Mouse (Mus musculus): Measurements from ENCODE around the gene Nup98. TPM values are rescaled to one million over a fixed set of nuclear protein-coding genes. Genes with fewer than 3 reads are reported as not detected.
A peak's percentile ranks its signal among the peaks of the same experiment; 100 is the strongest.

Gene Nup98
- polyA plus RNA-seq, 1 experiment from 2014 or later = 34.8 TPM

GRCm38 (mm10) chr7:102108206-102108605 is 101.8 kb downstream of the Nup98 start:
- no peak overlapping the region for H3K4me2 ChIP-seq (replicated peaks)
- 85% methylated on average over 1 of the region's 1 CpGs for WGBS
- ATAC-seq (ENCODE audit: low FRiP score, low read depth) = no peak

GRCm38 (mm10) chr7:102106700-102107141 is 103.3 kb downstream of the Nup98 start:
- peak overlapping the region; percentile 57 for H3K4me2 ChIP-seq (replicated peaks)
- no peak overlapping the region for H3K27ac ChIP-seq
- 24% methylated on average over 23 of the region's 23 CpGs for WGBS
- no peaks in the 10 kb centered on the region for H3K9me3 ChIP-seq
- H3K36me3 ChIP-seq = no peaks in the 10 kb centered on the region
- H3K9ac ChIP-seq = peak overlapping the region; percentile 40; the same call in 1 of the 2 replicates
- H3K4me3 ChIP-seq = peak overlapping the region; percentile 22
- ATAC-seq (ENCODE audit: low FRiP score, low read depth) = no peak
- H3K4me1 ChIP-seq = peaks cover 11% of the 10 kb centered on the region
- H3K27me3 ChIP-seq (replicated peaks) = no peaks in the 10 kb centered on the region

More at GRCm38 (mm10) chr7:102108206-102108605, 101.8 kb downstream of the Nup98 start:
- H3K9me3 ChIP-seq = no peaks in the 10 kb centered on the region
- no peak overlapping the region for H3K4me3 ChIP-seq
- H3K9ac ChIP-seq = no peak overlapping the region
- peaks cover 6% of the 10 kb centered on the region for H3K4me1 ChIP-seq
- H3K27me3 ChIP-seq (replicated peaks) = no peaks in the 10 kb centered on the region
- H3K36me3 ChIP-seq = no peaks in the 10 kb centered on the region
- H3K27ac ChIP-seq = no peak overlapping the region

GRCm38 (mm10) chr7:102104126-102104525 is 105.8 kb downstream of the Nup98 start:
- no peaks in the 10 kb centered on the region for H3K36me3 ChIP-seq
- H3K4me1 ChIP-seq = peaks cover 25% of the 10 kb centered on the region
- no peak for ATAC-seq (ENCODE audit: low FRiP score, low read depth)
- no peaks in the 10 kb centered on the region for H3K27me3 ChIP-seq (replicated peaks)
- no peak overlapping the region for H3K9ac ChIP-seq
- H3K4me3 ChIP-seq = no peak overlapping the region
- no peaks in the 10 kb centered on the region for H3K9me3 ChIP-seq
- 81% methylated on average over 5 of the region's 5 CpGs for WGBS
- no peak overlapping the region for H3K27ac ChIP-seq
- no peak overlapping the region for H3K4me2 ChIP-seq (replicated peaks)

- ATAC-seq (ENCODE audit: low FRiP score, low read depth) = no peak
- H3K4me3 ChIP-seq = no peak overlapping the region
- H3K9ac ChIP-seq = no peak overlapping the region
- peaks cover 25% of the 10 kb centered on the region for H3K4me1 ChIP-seq
- H3K27me3 ChIP-seq (replicated peaks) = no peaks in the 10 kb centered on the region
- no peaks in the 10 kb centered on the region for H3K9me3 ChIP-seq
- H3K36me3 ChIP-seq = no peaks in the 10 kb centered on the region
- no peak overlapping the region for H3K27ac ChIP-seq
- WGBS = 82% methylated on average over 2 of the region's 2 CpGs
- no peak overlapping the region for H3K4me2 ChIP-seq (replicated peaks)
These were observed 106.4 kb downstream of the Nup98 start for GRCm38 (mm10) chr7:102103555-102103954.

- Histone ChIP-seq H3K36me3 (no peaks in the 10 kb centered on the region), H3K27ac (no peak overlapping the region), H3K4me1 (peaks cover 25% of the 10 kb centered on the region), H3K4me3 (no peak overlapping the region), H3K4me2 (replicated peaks) (no peak overlapping the region), H3K9ac (no peak overlapping the region), H3K27me3 (replicated peaks) (no peaks in the 10 kb centered on the region), H3K9me3 (no peaks in the 10 kb centered on the region)
- ATAC-seq (ENCODE audit: low FRiP score, low read depth) = no peak
- 46% methylated on average over 6 of the region's 6 CpGs for WGBS
These were observed 107.3 kb downstream of the Nup98 start for GRCm38 (mm10) chr7:102102696-102103095.

GRCm38 (mm10) chr7:102102241-102102640 is 107.7 kb downstream of the Nup98 start:
- H3K27ac ChIP-seq = no peak overlapping the region
- peaks cover 25% of the 10 kb centered on the region for H3K4me1 ChIP-seq
- no peaks in the 10 kb centered on the region for H3K9me3 ChIP-seq
- no peak overlapping the region for H3K4me2 ChIP-seq (replicated peaks)
- WGBS = 38% methylated on average over 8 of the region's 8 CpGs
- no peaks in the 10 kb centered on the region for H3K27me3 ChIP-seq (replicated peaks)
- ATAC-seq (ENCODE audit: low FRiP score, low read depth) = no peak
- H3K9ac ChIP-seq = no peak overlapping the region
- no peak overlapping the region for H3K4me3 ChIP-seq
- H3K36me3 ChIP-seq = no peaks in the 10 kb centered on the region

GRCm38 (mm10) chr7:102101487-102101886 is 108.5 kb downstream of the Nup98 start, which contains the start of gene Art1:
Gene Art1 (plus strand): TSS chr7:102101743.
- H3K4me2 ChIP-seq (replicated peaks) = peak within 1 kb of the TSS; percentile 58
- ATAC-seq (ENCODE audit: low FRiP score, low read depth) = no peak
- 33% methylated on average over 5 of the region's 5 CpGs for WGBS

GRCm38 (mm10) chr7:102100868-102101267 is 109.1 kb downstream of the Nup98 start:
- Histone ChIP-seq H3K4me3 (no peak overlapping the region), H3K9me3 (no peaks in the 10 kb centered on the region), H3K27ac (no peak overlapping the region), H3K4me1 (peaks cover 19% of the 10 kb centered on the region), H3K36me3 (no peaks in the 10 kb centered on the region), H3K27me3 (replicated peaks) (no peaks in the 10 kb centered on the region), H3K4me2 (replicated peaks) (no peak overlapping the region), H3K9ac (no peak overlapping the region)
- 30% methylated on average over 5 of the region's 5 CpGs for WGBS
- ATAC-seq (ENCODE audit: low FRiP score, low read depth) = no peak

More at GRCm38 (mm10) chr7:102101487-102101886, 108.5 kb downstream of the Nup98 start, which contains the start of gene Art1:
- Histone ChIP-seq H3K4me1 (peaks cover 19% of the 10 kb centered on the region), H3K4me3 (no peak within 1 kb of the TSS), H3K9me3 (no peaks in the 10 kb centered on the region), H3K27me3 (replicated peaks) (no peaks in the 10 kb centered on the region), H3K36me3 (no peaks in the 10 kb centered on the region), H3K27ac (no peak within 1 kb of the TSS), H3K9ac (no peak within 1 kb of the TSS)

GRCm38 (mm10) chr7:102099760-102100661 is 110.0 kb downstream of the Nup98 start:
- Histone ChIP-seq H3K9me3 (no peaks in the 10 kb centered on the region), H3K4me2 (replicated peaks) (peak overlapping the region; percentile 58), H3K4me3 (no peak overlapping the region), H3K27me3 (replicated peaks) (no peaks in the 10 kb centered on the region), H3K4me1 (peaks cover 19% of the 10 kb centered on the region), H3K36me3 (no peaks in the 10 kb centered on the region), H3K9ac (no peak overlapping the region), H3K27ac (no peak overlapping the region)
- peak; percentile 79 for ATAC-seq (ENCODE audit: low FRiP score, low read depth)
- WGBS = 3% methylated on average over 30 of the region's 30 CpGs

GRCm38 (mm10) chr7:102087336-102087735 is 122.6 kb downstream of the Nup98 start:
- Histone ChIP-seq H3K27me3 (replicated peaks) (no peaks in the 10 kb centered on the region), H3K27ac (no peak overlapping the region), H3K36me3 (peaks cover 40% of the 10 kb centered on the region), H3K4me1 (no peaks in the 10 kb centered on the region), H3K9ac (no peak overlapping the region), H3K4me3 (no peak overlapping the region), H3K9me3 (0 out of 2 replicates have a peak, but pooled peaks cover 4% of the 10 kb centered on the region), H3K4me2 (replicated peaks) (no peak overlapping the region)
- 86% methylated on average over 4 of the region's 4 CpGs for WGBS
- no peak for ATAC-seq (ENCODE audit: low FRiP score, low read depth)

- peaks cover 58% of the 10 kb centered on the region for H3K36me3 ChIP-seq
- H3K27me3 ChIP-seq (replicated peaks) = no peaks in the 10 kb centered on the region
- H3K9me3 ChIP-seq = no peaks in the 10 kb centered on the region
- 92% methylated on average over 26 of the region's 26 CpGs for WGBS
- H3K9ac ChIP-seq = no peak overlapping the region
- H3K4me2 ChIP-seq (replicated peaks) = no peak overlapping the region
- no peak overlapping the region for H3K4me3 ChIP-seq
- no peak overlapping the region for H3K27ac ChIP-seq
- H3K4me1 ChIP-seq = no peaks in the 10 kb centered on the region
- no peak for ATAC-seq (ENCODE audit: low FRiP score, low read depth)
These were observed 125.8 kb downstream of the Nup98 start for GRCm38 (mm10) chr7:102084041-102084696.

- H3K36me3 ChIP-seq = peaks cover 63% of the 10 kb centered on the region
- H3K27me3 ChIP-seq (replicated peaks) = no peaks in the 10 kb centered on the region
- H3K9ac ChIP-seq = no peak within 1 kb of the TSS
- H3K9me3 ChIP-seq = no peaks in the 10 kb centered on the region
- no peaks in the 10 kb centered on the region for H3K4me1 ChIP-seq
- H3K4me2 ChIP-seq (replicated peaks) = no peak within 1 kb of the TSS
- ATAC-seq (ENCODE audit: low FRiP score, low read depth) = no peak
- H3K27ac ChIP-seq = no peak within 1 kb of the TSS
- WGBS = 83% methylated on average over 5 of the region's 5 CpGs
- no peak within 1 kb of the TSS for H3K4me3 ChIP-seq
These were observed 127.2 kb downstream of the Nup98 start, which contains the start of gene Trpc2 for GRCm38 (mm10) chr7:102082816-102083215. Gene Trpc2 (plus strand): TSS chr7:102083116.

All from neural tube, embryonic 12.5 days (tissue).